Mouse (Mus musculus): ENCODE data around the gene Id3.

DNA sequence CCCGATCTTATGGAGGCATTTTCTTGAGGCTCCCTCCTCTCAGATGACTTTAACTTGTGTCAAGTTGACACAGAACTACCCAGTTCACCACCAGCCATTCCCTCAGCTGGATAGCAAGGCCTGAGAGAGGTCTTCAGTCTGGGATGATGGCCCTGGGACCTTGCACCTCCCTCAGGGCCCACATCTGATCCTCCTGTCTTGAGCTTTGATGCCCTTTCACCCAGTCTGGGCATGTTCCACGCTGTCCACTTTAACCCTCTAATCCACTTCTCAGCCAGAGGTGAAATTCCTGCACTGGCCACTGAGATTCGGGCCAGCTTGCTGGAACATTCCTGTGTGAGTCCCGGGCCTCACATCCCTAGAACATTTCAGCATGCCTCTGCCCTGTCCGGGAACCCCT is 17.3 kb upstream of the Id3 start:
- TF ChIP-seq EP300 (optimal IDR thresholded peaks at IDR 0.05) (no peak), CTCF (IDR thresholded peaks at IDR 0.05; ENCODE audit: low read depth) (no peak)

All from stomach, postnatal 0 days (tissue).